Mouse (Mus musculus): ENCODE measurements around the gene Faah. TPM values are rescaled to one million over a fixed set of nuclear protein-coding genes. Genes with fewer than 3 reads are reported as not detected.

Faah gene
- polyA plus RNA-seq, 1 experiment from 2014 or later, result 7.3 TPM

- peak; percentile 62 for ATAC-seq (ENCODE audit: low FRiP score)
- no peak overlapping the region for H3K27ac ChIP-seq
- peak overlapping the region; percentile 64 for H3K9ac ChIP-seq
Observed at GRCm38 (mm10) chr4:115962671-115963412, 54.9 kb downstream of the Faah start.

GRCm38 (mm10) chr4:115961991-115962390 is 55.7 kb downstream of the Faah start:
- Histone ChIP-seq H3K4me3 (no peak overlapping the region), H3K27me3 (peaks cover 92% of the 10 kb centered on the region), H3K9me3 (replicated peaks) (no peaks in the 10 kb centered on the region), H3K9ac (no peak overlapping the region), H3K4me1 (peaks cover 32% of the 10 kb centered on the region), H3K27ac (no peak overlapping the region), H3K36me3 (no peaks in the 10 kb centered on the region), H3K4me2 (replicated peaks) (no peak overlapping the region)
- no peak for ATAC-seq (ENCODE audit: low FRiP score)
- 7% methylated on average over 7 of the region's 7 CpGs for WGBS

More at GRCm38 (mm10) chr4:115962671-115963412, 54.9 kb downstream of the Faah start:
- peak overlapping the region; percentile 84 for H3K4me2 ChIP-seq (replicated peaks)
- peak overlapping the region; percentile 48 for H3K4me3 ChIP-seq
- H3K36me3 ChIP-seq, result no peaks in the 10 kb centered on the region
- WGBS, result under 1% methylated on average over 76 of the region's 79 CpGs
- no peaks in the 10 kb centered on the region for H3K9me3 ChIP-seq (replicated peaks)
- H3K4me1 ChIP-seq, result peaks cover 39% of the 10 kb centered on the region
- H3K27me3 ChIP-seq, result peaks cover 92% of the 10 kb centered on the region

GRCm38 (mm10) chr4:115959546-115959945 is 58.2 kb downstream of the Faah start:
- Histone ChIP-seq H3K9ac (no peak overlapping the region), H3K4me2 (replicated peaks) (no peak overlapping the region), H3K9me3 (replicated peaks) (no peaks in the 10 kb centered on the region), H3K36me3 (no peaks in the 10 kb centered on the region), H3K4me1 (peaks cover 36% of the 10 kb centered on the region), H3K4me3 (no peak overlapping the region), H3K27me3 (peaks cover 92% of the 10 kb centered on the region), H3K27ac (no peak overlapping the region)
- ATAC-seq (ENCODE audit: low FRiP score), result no peak

- Histone ChIP-seq H3K9me3 (replicated peaks) (no peaks in the 10 kb centered on the region), H3K4me1 (peaks cover 20% of the 10 kb centered on the region), H3K27ac (no peak overlapping the region), H3K4me2 (replicated peaks) (peak overlapping the region; percentile 46), H3K4me3 (peak overlapping the region; percentile 9; the same call in 1 of the 2 replicates), H3K27me3 (peaks cover 95% of the 10 kb centered on the region), H3K36me3 (no peaks in the 10 kb centered on the region), H3K9ac (peak overlapping the region; percentile 41; the same call in 1 of the 2 replicates)
- WGBS, result 5% methylated on average over 3 of the region's 3 CpGs
- ATAC-seq (ENCODE audit: low FRiP score), result no peak; the same call in 1 of the 2 replicates
Observed at GRCm38 (mm10) chr4:115955494-115955775, 62.3 kb downstream of the Faah start.

- Histone ChIP-seq H3K36me3 (no peaks in the 10 kb centered on the region), H3K4me1 (peaks cover 20% of the 10 kb centered on the region), H3K9me3 (replicated peaks) (no peaks in the 10 kb centered on the region), H3K9ac (peak overlapping the region; percentile 41; the same call in 1 of the 2 replicates), H3K4me3 (peak overlapping the region; percentile 9; the same call in 1 of the 2 replicates), H3K4me2 (replicated peaks) (peak overlapping the region; percentile 46), H3K27me3 (peaks cover 96% of the 10 kb centered on the region), H3K27ac (no peak overlapping the region)
- 2% methylated on average over 19 of the region's 19 CpGs for WGBS
- ATAC-seq (ENCODE audit: low FRiP score), result peak; percentile 57
Observed at GRCm38 (mm10) chr4:115954656-115955493, 62.9 kb downstream of the Faah start.

GRCm38 (mm10) chr4:115953559-115953958 is 64.2 kb downstream of the Faah start:
- no peak for ATAC-seq (ENCODE audit: low FRiP score)
- 24% methylated on average over 5 of the region's 5 CpGs for WGBS
- Histone ChIP-seq H3K36me3 (no peaks in the 10 kb centered on the region), H3K4me3 (no peak overlapping the region), H3K9me3 (replicated peaks) (no peaks in the 10 kb centered on the region), H3K4me1 (peaks cover 15% of the 10 kb centered on the region), H3K4me2 (replicated peaks) (no peak overlapping the region), H3K27ac (no peak overlapping the region), H3K9ac (no peak overlapping the region), H3K27me3 (peaks cover 95% of the 10 kb centered on the region)

GRCm38 (mm10) chr4:115952758-115953157 is 65.0 kb downstream of the Faah start:
- peaks cover 96% of the 10 kb centered on the region for H3K27me3 ChIP-seq
- WGBS, result 10% methylated on average over 6 of the region's 6 CpGs

GRCm38 (mm10) chr4:115943669-115944314 is 73.9 kb downstream of the Faah start:
- peak overlapping the region; percentile 53 for H3K4me2 ChIP-seq (replicated peaks)
- peaks cover 94% of the 10 kb centered on the region for H3K27me3 ChIP-seq
- peaks cover 15% of the 10 kb centered on the region for H3K4me1 ChIP-seq
- peak; percentile 76 for ATAC-seq (ENCODE audit: low FRiP score)
- H3K36me3 ChIP-seq, result no peaks in the 10 kb centered on the region
- under 1% methylated on average over 36 of the region's 41 CpGs for WGBS
- H3K27ac ChIP-seq, result no peak overlapping the region
- peak overlapping the region; percentile 27 for H3K4me3 ChIP-seq
- H3K9ac ChIP-seq, result no peak overlapping the region
- no peaks in the 10 kb centered on the region for H3K9me3 ChIP-seq (replicated peaks)

More at GRCm38 (mm10) chr4:115952758-115953157, 65.0 kb downstream of the Faah start:
- Histone ChIP-seq H3K36me3 (no peaks in the 10 kb centered on the region), H3K9ac (no peak overlapping the region), H3K4me1 (peaks cover 15% of the 10 kb centered on the region), H3K27ac (no peak overlapping the region), H3K4me3 (no peak overlapping the region), H3K4me2 (replicated peaks) (no peak overlapping the region), H3K9me3 (replicated peaks) (no peaks in the 10 kb centered on the region)
- ATAC-seq (ENCODE audit: low FRiP score), result no peak

- no peak overlapping the region for H3K4me2 ChIP-seq (replicated peaks)
- H3K27ac ChIP-seq, result no peak overlapping the region
- H3K27me3 ChIP-seq, result peaks cover 98% of the 10 kb centered on the region
- H3K9me3 ChIP-seq (replicated peaks), result no peaks in the 10 kb centered on the region
- 5% methylated on average over 9 of the region's 9 CpGs for WGBS
- ATAC-seq (ENCODE audit: low FRiP score), result no peak
- H3K9ac ChIP-seq, result no peak overlapping the region
- peaks cover 20% of the 10 kb centered on the region for H3K4me1 ChIP-seq
- H3K36me3 ChIP-seq, result no peaks in the 10 kb centered on the region
- no peak overlapping the region for H3K4me3 ChIP-seq
Observed at GRCm38 (mm10) chr4:115941242-115941820, 76.4 kb downstream of the Faah start.

- Histone ChIP-seq H3K4me1 (peaks cover 26% of the 10 kb centered on the region), H3K9me3 (replicated peaks) (no peaks in the 10 kb centered on the region), H3K36me3 (no peaks in the 10 kb centered on the region), H3K4me2 (replicated peaks) (no peak overlapping the region), H3K9ac (no peak overlapping the region), H3K27ac (no peak overlapping the region), H3K27me3 (peaks cover 98% of the 10 kb centered on the region), H3K4me3 (no peak overlapping the region)
- WGBS, result 3% methylated on average over 3 of the region's 3 CpGs
- no peak for ATAC-seq (ENCODE audit: low FRiP score)
Observed at GRCm38 (mm10) chr4:115940681-115941080, 77.0 kb downstream of the Faah start.

GRCm38 (mm10) chr4:115939295-115940102 is 78.2 kb downstream of the Faah start, which contains the start of gene Dmbx1:
Dmbx1 (minus strand) TSS chr4:115939926.
- peaks cover 26% of the 10 kb centered on the region for H3K4me1 ChIP-seq
- peak within 1 kb of the TSS; percentile 35 for H3K4me3 ChIP-seq
- H3K9ac ChIP-seq, result 0 out of 2 replicates have a peak within 1 kb of the TSS, but pooled peaks have one; percentile 10
- peak; percentile 27 for ATAC-seq (ENCODE audit: low FRiP score)
- peaks cover 98% of the 10 kb centered on the region for H3K27me3 ChIP-seq
- peak within 1 kb of the TSS; percentile 62 for H3K4me2 ChIP-seq (replicated peaks)
- H3K27ac ChIP-seq, result no peak within 1 kb of the TSS
- no peaks in the 10 kb centered on the region for H3K36me3 ChIP-seq
- WGBS, result under 1% methylated on average over 67 of the region's 71 CpGs
- no peaks in the 10 kb centered on the region for H3K9me3 ChIP-seq (replicated peaks)
